Mouse (Mus musculus) forebrain, embryonic 16.5 days (tissue): ENCODE measurements around the gene Astn2. TPM values are rescaled to one million over a fixed set of nuclear protein-coding genes. Genes with fewer than 3 reads are reported as not detected.

Experiments used
- ATAC-seq: fragments of 200-750 bp; cut with Nextera tagmentation; 2 replicates; pipeline ENCODE4 v1.8.0; 2017; ENCODE audit warnings: mild to moderate bottlenecking, moderate library complexity
- H3K27ac ChIP-seq: fragments of 300-500 bp; sonication (generic); 2 replicates; pipeline ENCODE4 v1.5.1; 2014; ENCODE audit warnings: low read length, control low read depth
- H3K27me3 ChIP-seq: fragments of 300-500 bp; sonication (generic); replicated peaks from 2 replicates; pipeline ENCODE4 v1.6.1; 2014; ENCODE audit warnings: low read length; ENCODE audit not compliant: control insufficient read depth, insufficient read depth
- H3K36me3 ChIP-seq: fragments of 300-500 bp; sonication (generic); 2 replicates; pipeline ENCODE4 v1.6.1; 2014; ENCODE audit not compliant: control insufficient read depth, insufficient read depth
- H3K4me1 ChIP-seq: fragments of 300-500 bp; sonication (generic); replicated peaks from 2 replicates; pipeline ENCODE4 v1.6.1; 2014; ENCODE audit warnings: low read length; ENCODE audit not compliant: control insufficient read depth, insufficient read depth
- H3K4me2 ChIP-seq: fragments of 300-500 bp; sonication (generic); 2 replicates; pipeline ENCODE4 v1.6.1; 2014; ENCODE audit warnings: mild to moderate bottlenecking, low read length, control low read depth
- H3K4me3 ChIP-seq: fragments of 300-500 bp; sonication (generic); replicated peaks from 2 replicates; pipeline ENCODE4 v1.5.1; 2014; ENCODE audit warnings: mild to moderate bottlenecking, low read length, control low read depth
- H3K9ac ChIP-seq: fragments of 300-500 bp; sonication (generic); replicated peaks from 2 replicates; pipeline ENCODE4 v1.6.1; 2014; ENCODE audit warnings: low read depth, low read length, control low read depth
- H3K9me3 ChIP-seq: fragments of 300-500 bp; sonication (generic); 2 replicates; pipeline ENCODE4 v1.6.1; 2016; ENCODE audit warnings: low read length; ENCODE audit not compliant: control insufficient read depth
- WGBS: fragments of 180-500 bp; shearing (Covaris S2); extraction: QIAGEN DNeasy Blood & Tissue Kit; methylation state at CpG from one replicate; pipeline ENCODE4 v1.1.7; 2014; 5-methylcytosine and 5-hydroxymethylcytosine counted together
- polyA plus RNA-seq: library from polyadenylated mRNA; unstranded; fragments of >200 nt; fragmentation: Nextera tagmentation; extraction: Ambion mirVana; gene quantifications from 2 replicates; pipeline ENCODE4 v1.2.1, GENCODE M21; 2015

The Astn2 gene
- polyA plus RNA-seq, 1 experiment from 2014 or later = 1.5 TPM

DNA sequence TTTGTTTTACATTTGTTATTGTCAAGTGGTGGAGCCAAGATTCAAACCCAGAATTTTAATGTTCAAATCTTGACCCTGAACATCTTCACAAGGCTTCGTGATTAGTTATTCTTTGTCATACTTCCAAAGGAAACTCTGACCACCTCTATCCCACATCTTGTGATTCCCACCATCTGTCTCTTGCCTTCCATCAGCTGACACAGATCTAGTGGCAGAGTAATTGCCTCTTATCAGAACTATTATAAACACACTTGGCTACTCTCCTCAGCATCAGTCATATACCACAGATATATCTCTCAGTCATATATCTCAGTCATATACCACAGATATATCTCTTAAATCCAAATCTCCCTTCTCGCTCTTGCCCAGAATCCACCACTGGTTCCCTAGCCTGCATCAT, 983.1 kb downstream of the Astn2 start:
- H3K9ac ChIP-seq = no peak overlapping the region
- H3K4me2 ChIP-seq = no peak overlapping the region
- no peaks in the 10 kb centered on the region for H3K9me3 ChIP-seq
- no peak for ATAC-seq
- no peak overlapping the region for H3K4me3 ChIP-seq
- H3K27ac ChIP-seq = no peak overlapping the region
- 83% methylated on average over 2 of the region's 2 CpGs for WGBS
- no peaks in the 10 kb centered on the region for H3K27me3 ChIP-seq
- H3K36me3 ChIP-seq = no peaks in the 10 kb centered on the region
- peaks cover 6% of the 10 kb centered on the region for H3K4me1 ChIP-seq

DNA sequence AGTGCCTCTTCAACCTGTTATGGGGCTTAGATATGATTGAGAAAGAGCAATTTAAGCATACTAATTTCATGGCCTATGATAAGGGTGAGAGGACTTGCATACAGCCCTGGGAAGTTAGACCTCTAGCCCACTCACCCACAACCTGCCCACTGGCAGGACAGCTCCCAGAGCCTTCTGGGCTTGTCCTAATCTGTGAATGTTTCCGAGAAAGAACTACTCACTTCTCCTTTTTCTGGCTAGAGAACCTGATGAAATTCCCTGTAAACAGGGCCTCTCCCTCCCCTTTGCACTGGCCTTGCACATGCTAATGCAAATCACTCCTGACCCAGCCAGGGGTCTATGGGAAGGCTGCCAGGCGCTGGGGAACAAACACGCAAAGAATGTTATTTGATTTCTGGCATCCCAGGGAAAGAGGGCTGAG, 983.9 kb downstream of the Astn2 start:
- no peak overlapping the region for H3K4me3 ChIP-seq
- H3K9ac ChIP-seq = no peak overlapping the region
- H3K4me1 ChIP-seq = peaks cover 6% of the 10 kb centered on the region
- H3K4me2 ChIP-seq = no peak overlapping the region
- WGBS = 2% methylated on average over 3 of the region's 3 CpGs
- H3K36me3 ChIP-seq = no peaks in the 10 kb centered on the region
- no peaks in the 10 kb centered on the region for H3K9me3 ChIP-seq
- H3K27ac ChIP-seq = peak overlapping the region; percentile 44
- peak; percentile 73 for ATAC-seq
- H3K27me3 ChIP-seq = no peaks in the 10 kb centered on the region

DNA sequence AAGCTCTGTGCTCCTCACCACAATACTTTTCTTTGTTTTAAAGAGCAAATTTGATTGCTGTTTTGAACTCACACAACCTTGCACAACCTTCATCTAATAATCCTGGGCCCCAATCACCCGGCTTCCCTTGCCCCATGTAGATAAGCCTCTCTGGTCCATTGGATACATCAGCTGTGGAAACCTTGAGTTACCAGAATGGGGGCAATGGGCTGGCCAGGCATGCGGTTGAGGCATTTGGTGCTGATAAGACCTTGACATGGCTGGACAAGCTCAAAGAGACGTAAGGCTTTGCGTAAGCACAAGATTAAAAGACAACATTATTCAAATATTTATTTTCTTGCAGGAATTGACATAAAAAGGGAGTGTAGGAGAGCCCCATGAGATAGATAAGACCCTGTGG, 988.9 kb downstream of the Astn2 start:
- Histone ChIP-seq H3K27me3 (no peaks in the 10 kb centered on the region), H3K27ac (no peak overlapping the region), H3K36me3 (no peaks in the 10 kb centered on the region), H3K4me1 (peaks cover 3% of the 10 kb centered on the region), H3K4me2 (no peak overlapping the region), H3K4me3 (no peak overlapping the region), H3K9ac (no peak overlapping the region), H3K9me3 (no peaks in the 10 kb centered on the region)
- 92% methylated on average over 4 of the region's 4 CpGs for WGBS
- ATAC-seq = no peak

DNA sequence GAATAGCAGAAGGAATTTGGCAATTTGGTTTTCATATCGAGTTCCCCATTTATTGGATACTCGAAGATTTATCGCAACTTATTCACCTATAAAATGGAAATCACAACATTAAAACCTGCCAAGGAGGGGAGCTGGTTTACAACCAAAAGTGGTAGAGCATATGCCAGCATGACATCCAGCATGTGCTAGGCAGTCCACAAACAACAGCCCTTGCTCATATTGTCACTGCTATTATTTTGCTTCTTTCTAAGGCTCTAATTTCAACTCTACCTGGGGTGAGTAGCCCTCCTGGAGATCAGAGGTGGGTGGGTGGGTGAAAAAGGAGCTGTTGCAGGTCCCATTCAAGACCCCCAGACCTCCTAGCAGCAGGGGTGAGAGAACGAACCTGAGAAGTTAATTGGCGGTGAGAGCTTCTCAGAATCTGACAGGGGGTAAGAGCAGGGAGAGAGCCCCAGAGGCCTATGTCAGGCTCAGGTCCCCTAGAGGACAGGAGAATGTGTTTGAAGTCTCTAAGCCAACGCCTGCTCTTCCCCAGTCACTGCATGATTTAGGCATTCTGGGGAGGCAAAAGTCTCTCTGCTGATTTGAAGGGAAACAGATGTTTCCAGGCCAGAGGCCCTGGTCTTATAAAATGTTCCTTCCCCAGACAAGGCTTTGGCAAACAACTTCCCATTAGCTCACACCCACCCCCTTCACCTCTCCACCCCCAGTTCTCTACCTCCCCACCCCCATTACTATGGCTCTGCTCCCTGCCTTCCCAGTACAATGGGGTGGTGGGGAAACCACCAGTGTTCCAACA, 1001.4 kb downstream of the Astn2 start:
- no peaks in the 10 kb centered on the region for H3K27me3 ChIP-seq
- WGBS = 59% methylated on average over 6 of the region's 6 CpGs
- ATAC-seq = no peak
- no peak overlapping the region for H3K4me2 ChIP-seq
- no peak overlapping the region for H3K9ac ChIP-seq
- H3K9me3 ChIP-seq = no peaks in the 10 kb centered on the region
- no peaks in the 10 kb centered on the region for H3K4me1 ChIP-seq
- no peak overlapping the region for H3K27ac ChIP-seq
- H3K36me3 ChIP-seq = no peaks in the 10 kb centered on the region
- H3K4me3 ChIP-seq = no peak overlapping the region

DNA sequence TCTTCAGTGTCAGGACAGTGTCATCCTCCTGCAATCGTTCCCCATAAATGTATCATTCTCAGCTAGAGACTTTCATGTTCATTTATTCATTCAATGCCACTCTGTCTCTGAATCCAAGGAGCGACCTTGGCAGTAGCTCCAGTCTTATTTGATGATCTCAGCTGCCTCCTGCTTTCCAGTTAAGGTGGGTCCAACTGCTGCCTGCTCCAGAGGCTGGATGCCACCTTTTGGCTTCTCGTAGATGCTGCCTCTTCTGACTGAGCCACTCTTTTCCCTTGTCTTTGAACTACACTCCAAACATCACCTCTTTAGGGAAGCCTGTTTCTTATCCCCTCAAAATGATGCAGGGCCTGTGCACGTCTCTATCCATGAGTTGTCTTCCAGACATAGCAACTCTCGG, 1002.1 kb downstream of the Astn2 start:
- Histone ChIP-seq H3K36me3 (no peaks in the 10 kb centered on the region), H3K9me3 (no peaks in the 10 kb centered on the region), H3K27me3 (no peaks in the 10 kb centered on the region), H3K4me1 (no peaks in the 10 kb centered on the region), H3K27ac (no peak overlapping the region), H3K4me2 (no peak overlapping the region), H3K9ac (no peak overlapping the region), H3K4me3 (no peak overlapping the region)
- no peak for ATAC-seq
- WGBS = 89% methylated on average over 5 of the region's 5 CpGs

DNA sequence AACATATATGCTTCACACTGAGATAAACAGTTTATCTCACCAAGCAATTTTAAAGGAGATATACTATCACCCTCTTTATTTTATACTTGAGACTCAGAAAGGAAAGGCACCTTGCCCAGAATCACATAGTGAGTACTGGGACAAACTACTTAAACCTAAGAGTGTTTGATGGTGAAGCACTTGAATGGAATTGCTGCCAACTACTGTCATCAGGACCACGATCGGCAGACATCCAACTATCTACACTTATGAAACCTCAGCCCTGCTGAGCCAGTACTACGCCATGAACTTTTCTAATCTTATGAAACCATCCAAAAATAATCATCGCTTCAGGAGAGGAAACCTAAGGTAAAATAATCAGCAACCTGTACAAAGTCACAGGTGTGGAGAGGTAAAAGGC, 1005.0 kb downstream of the Astn2 start:
- Histone ChIP-seq H3K4me1 (no peaks in the 10 kb centered on the region), H3K9ac (no peak overlapping the region), H3K36me3 (no peaks in the 10 kb centered on the region), H3K4me3 (no peak overlapping the region), H3K27ac (no peak overlapping the region), H3K9me3 (no peaks in the 10 kb centered on the region), H3K27me3 (no peaks in the 10 kb centered on the region), H3K4me2 (no peak overlapping the region)
- ATAC-seq = no peak
- 96% methylated on average over 4 of the region's 4 CpGs for WGBS

DNA sequence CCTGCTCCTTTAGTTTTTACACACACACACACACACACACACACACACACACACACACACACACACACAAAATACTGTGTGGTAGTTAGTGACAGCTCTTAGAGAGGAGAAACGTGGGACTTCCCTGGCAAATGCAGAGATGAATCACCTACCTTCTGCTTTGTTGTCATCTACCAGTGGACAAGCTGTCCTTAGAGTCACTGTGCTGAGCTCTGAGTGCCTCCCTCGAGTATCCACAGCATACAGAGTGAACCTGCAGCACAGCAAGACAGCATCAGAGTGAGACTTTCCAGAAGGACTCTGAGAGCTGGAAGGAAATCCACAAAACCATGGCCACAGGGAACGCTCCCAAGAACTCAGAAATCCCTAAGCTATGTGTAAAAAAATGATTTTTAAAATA, 1007.6 kb downstream of the Astn2 start:
- Histone ChIP-seq H3K27me3 (no peaks in the 10 kb centered on the region), H3K4me1 (no peaks in the 10 kb centered on the region), H3K36me3 (no peaks in the 10 kb centered on the region), H3K9ac (no peak overlapping the region), H3K9me3 (no peaks in the 10 kb centered on the region), H3K4me3 (no peak overlapping the region), H3K27ac (no peak overlapping the region), H3K4me2 (no peak overlapping the region)
- WGBS = 68% methylated on average over 3 of the region's 3 CpGs
- ATAC-seq = no peak

DNA sequence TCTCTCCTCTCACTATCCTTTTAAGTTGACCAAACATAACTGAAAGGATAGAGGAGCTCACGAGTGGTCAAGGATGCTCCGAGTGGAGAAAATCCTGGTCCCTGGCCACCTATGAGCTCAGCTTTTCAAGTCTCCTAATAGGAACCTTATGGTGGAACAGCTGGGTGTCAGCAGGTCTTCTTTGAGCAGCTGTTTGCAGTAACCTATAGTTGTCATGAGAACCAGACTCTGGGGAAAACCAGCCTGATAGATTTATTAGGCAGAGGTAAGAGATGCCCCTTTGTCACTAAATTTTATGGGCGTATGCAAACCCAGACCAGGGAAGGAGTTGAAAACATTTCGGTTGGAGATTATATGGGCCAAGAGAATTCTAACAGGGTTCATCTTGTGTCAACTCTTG, 1013.4 kb downstream of the Astn2 start:
- H3K27ac ChIP-seq = no peak overlapping the region
- no peaks in the 10 kb centered on the region for H3K9me3 ChIP-seq
- ATAC-seq = no peak
- WGBS = 83% methylated on average over 4 of the region's 4 CpGs
- H3K27me3 ChIP-seq = no peaks in the 10 kb centered on the region
- H3K9ac ChIP-seq = no peak overlapping the region
- H3K4me1 ChIP-seq = no peaks in the 10 kb centered on the region
- no peak overlapping the region for H3K4me2 ChIP-seq
- no peak overlapping the region for H3K4me3 ChIP-seq
- H3K36me3 ChIP-seq = no peaks in the 10 kb centered on the region

DNA sequence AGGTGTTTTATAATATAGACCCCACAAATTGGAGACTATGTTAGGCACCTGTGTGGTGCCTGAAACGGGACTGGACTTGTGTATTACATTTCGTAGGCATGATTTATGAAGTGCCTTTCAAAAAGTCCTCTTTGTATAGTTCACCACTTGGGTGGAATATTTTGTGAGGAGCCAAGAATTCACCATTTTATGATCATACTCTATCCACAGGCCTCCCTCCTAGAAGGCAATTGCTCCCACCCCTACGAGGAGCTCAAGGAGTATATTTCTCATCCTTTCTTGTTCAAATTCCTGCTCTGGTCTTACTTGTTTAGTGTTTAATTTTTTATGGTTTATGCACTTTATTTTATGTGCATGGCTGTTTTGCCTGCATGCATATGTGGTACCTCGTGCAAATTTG, 1021.3 kb downstream of the Astn2 start:
- Histone ChIP-seq H3K4me3 (no peak overlapping the region), H3K9me3 (no peaks in the 10 kb centered on the region), H3K27ac (no peak overlapping the region), H3K27me3 (no peaks in the 10 kb centered on the region), H3K9ac (no peak overlapping the region), H3K36me3 (no peaks in the 10 kb centered on the region), H3K4me1 (no peaks in the 10 kb centered on the region), H3K4me2 (no peak overlapping the region)
- 92% methylated on average over 4 of the region's 4 CpGs for whole genome bisulfite sequencing
- ATAC-seq = no peak

DNA sequence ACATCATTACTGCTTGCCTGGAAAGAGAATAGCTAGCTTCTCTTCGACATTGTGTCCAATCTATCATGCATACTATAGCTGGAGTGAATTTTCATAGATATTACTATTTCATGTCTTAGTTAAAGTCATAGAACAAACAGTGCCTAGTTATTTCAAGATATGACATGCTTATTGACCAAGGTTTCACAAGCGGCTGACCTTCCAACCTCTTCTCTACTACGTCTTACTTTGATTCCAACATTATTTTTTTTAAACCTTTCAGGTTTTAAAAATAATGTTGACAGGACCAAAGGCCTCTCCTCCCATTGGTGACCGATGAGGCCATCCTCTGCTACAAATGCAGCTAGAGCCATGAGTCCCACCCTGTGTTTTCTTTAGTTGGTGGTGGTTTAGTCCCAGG, 1025.0 kb downstream of the Astn2 start:
- H3K4me2 ChIP-seq = no peak overlapping the region
- no peaks in the 10 kb centered on the region for H3K36me3 ChIP-seq
- H3K9me3 ChIP-seq = no peaks in the 10 kb centered on the region
- no peaks in the 10 kb centered on the region for H3K4me1 ChIP-seq
- H3K4me3 ChIP-seq = no peak overlapping the region
- no peak overlapping the region for H3K27ac ChIP-seq
- 97% methylated on average over 4 of the region's 4 CpGs for WGBS
- H3K27me3 ChIP-seq = no peaks in the 10 kb centered on the region
- no peak overlapping the region for H3K9ac ChIP-seq
- no peak for ATAC-seq
